Mouse (Mus musculus) stomach, postnatal 0 days (tissue): Measurements from ENCODE around the gene Pcp4l1.

Source experiments
- CTCF ChIP-seq: IDR thresholded peaks from 2 replicates; pipeline ENCODE4 v1.5.1; 2016; ENCODE audit warnings: antibody characterized with exemption, low read depth, mild to moderate bottlenecking, moderate library complexity
- EP300 ChIP-seq: optimal IDR thresholded peaks from 2 replicates; pipeline ENCODE3; 2016; ENCODE audit warnings: antibody characterized with exemption

GRCm38 (mm10) chr1:171195887-171196397, at the start of gene Pcp4l1:
- no peak for TF ChIP-seq EP300
- no peak for TF ChIP-seq CTCF
